Mouse (Mus musculus): ENCODE data around the gene Eef1akmt3. TPM values are rescaled to one million over a fixed set of nuclear protein-coding genes. Genes with fewer than 3 reads are reported as not detected.
"Not testable (repeated sequence)": the region's sequence is repeated elsewhere in the genome, so short reads cannot be mapped to it uniquely, and the experiment has no call there.

The Eef1akmt3 gene
- total RNA-seq (2021): under 1 TPM in 1 of 2 experiments, not detected in 1; 0.15 TPM
- long read RNA-seq, experiment 1: 0 reads
- long read RNA-seq, experiment 2, partial matches to known transcripts: 0 of 1 reads
- long read RNA-seq, experiment 2, other reads (novel, unspliced or antisense): 1 of 1 reads

GRCm38 (mm10) chr10:127041274-127041766 lies at the start of gene Eef1akmt3, which contains the start of gene Mettl1:
Gene Eef1akmt3 (minus strand): TSS chr10:127041513.
Gene Mettl1 (plus strand): TSS chr10:127041414.
- peak in 1 of 2 experiments; percentile 29 for DNase-seq

DNA sequence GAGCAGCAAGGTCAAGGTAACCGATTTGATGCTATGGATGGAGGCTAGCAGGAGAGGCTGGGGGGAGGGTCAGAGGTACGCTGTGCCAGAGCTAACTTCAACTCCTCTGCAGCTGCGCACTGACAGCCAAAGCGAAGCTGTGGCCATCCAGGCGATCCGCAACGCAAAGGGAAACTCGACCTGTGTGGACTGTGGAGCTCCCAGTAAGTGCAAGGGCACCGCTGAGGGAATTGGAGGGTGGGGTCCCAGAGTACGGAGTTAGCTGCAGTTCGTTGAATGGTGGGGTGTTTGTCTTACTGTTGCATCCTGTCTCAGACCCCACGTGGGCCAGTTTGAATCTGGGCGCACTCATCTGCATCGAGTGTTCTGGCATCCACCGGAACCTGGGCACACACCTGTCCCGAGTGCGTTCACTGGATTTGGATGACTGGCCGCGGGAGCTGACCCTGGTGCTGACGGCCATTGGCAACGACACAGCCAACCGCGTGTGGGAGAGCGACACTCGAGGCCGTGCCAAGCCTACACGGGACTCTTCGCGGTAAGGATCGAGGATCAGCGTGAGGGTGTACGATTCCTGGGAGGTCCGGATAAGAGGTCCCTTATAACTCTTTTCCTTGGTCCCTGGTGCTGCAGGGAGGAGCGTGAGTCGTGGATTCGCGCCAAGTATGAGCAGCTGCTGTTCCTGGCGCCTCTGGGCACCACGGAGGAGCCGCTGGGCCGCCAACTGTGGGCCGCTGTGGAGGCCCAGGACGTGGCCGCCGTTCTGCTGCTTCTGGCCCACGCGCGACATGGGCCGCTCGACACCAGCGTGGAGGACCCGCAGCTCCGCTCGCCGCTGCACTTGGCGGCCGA lies 49.5 kb upstream of the Eef1akmt3 start:
- DNase-seq: peak; percentile 39 to 68

DNA sequence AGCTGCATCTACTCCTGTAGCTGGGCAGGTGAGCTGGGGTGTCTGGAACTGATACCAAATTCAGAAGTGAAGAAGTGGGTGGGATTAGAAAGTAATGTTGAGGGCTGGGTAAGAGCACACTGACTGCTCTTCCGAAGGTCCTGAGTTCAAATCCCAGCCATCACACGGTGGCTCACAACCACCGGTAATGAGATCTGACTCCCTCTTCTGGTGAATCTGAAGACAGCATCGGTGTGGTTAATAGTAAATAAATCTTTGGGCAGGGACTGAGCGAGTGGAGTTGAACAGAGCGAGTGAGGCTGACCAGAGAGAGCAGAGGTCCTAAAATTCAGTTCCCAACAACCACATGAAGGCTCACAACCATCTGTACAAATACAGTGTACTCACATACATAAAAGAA lies 44.3 kb upstream of the Eef1akmt3 start:
- DNase-seq: no peak

DNA sequence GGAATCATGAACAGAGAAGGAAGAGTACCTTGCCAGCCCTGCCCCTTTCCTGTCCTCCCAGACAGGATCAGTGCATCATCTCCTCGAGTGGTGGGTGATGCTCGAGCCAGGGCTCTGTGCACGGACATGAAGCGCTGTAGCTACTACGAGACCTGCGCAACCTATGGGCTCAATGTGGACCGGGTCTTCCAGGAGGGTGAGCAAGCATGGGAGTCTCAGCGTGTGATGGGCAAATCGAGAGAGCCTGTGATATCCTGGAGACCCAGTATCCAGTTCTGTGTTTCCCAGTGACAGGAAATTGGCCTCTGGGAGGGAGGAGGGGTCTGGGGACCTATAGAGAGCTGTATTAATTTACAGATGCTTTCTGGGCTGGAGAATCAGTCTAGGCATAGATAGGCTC lies 43.7 kb upstream of the Eef1akmt3 start:
- no peak for DNase-seq

DNA sequence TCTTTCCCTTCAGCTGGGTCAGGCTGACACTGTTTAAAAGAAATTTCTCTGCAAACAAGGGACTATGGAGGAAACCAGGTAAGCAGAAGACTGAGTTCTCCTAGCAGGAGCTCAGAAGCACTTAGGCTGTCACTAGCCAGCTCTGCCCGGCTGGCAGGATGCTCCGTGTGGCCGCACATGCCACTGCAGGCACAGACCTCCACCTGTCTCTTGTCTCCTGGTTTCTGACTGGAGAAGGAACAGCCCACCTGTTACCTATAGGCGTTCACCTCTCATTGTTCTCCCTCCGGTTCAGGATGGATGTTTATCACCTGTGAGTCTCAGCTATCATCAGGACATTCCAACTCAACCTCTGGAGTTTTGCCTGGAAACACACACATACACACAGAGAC lies 42.6 kb upstream of the Eef1akmt3 start:
- no peak for DNase-seq

DNA sequence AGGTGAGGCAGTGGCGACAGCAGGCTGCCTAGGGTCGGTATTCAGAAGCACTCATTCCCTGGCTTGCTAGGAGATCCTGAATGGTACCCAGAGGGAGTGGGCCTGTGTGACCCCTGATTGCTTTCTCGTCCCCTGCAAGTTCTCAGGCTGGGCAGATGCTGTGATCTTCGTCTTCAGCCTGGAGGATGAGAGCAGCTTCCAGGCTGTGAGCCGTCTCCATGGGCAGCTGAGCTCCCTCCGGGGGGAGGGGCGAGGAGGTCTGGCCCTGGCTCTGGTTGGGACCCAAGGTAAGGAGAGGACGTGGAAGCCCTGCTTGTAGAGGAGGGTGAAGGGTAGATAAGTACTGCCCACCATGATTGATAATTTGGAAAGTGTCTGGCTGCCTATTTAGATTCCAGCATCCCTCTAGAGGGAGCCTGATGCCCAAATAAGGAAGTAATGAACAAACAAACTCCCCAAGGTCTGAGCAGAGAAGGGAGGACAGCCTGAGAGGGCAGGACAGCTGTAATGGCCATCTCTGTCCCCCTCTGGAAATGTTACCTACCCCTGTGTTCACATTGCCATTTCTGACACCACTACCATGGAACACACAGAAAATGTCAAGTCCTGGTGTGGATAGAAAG lies 42.1 kb upstream of the Eef1akmt3 start:
- DNase-seq: no peak

GRCm38 (mm10) chr10:127081996-127082620 lies 40.8 kb upstream of the Eef1akmt3 start:
- no peak for DNase-seq

- DNase-seq: peak; percentile 67 to 79
These were observed 39.8 kb upstream of the Eef1akmt3 start for GRCm38 (mm10) chr10:127080901-127081780.

DNA sequence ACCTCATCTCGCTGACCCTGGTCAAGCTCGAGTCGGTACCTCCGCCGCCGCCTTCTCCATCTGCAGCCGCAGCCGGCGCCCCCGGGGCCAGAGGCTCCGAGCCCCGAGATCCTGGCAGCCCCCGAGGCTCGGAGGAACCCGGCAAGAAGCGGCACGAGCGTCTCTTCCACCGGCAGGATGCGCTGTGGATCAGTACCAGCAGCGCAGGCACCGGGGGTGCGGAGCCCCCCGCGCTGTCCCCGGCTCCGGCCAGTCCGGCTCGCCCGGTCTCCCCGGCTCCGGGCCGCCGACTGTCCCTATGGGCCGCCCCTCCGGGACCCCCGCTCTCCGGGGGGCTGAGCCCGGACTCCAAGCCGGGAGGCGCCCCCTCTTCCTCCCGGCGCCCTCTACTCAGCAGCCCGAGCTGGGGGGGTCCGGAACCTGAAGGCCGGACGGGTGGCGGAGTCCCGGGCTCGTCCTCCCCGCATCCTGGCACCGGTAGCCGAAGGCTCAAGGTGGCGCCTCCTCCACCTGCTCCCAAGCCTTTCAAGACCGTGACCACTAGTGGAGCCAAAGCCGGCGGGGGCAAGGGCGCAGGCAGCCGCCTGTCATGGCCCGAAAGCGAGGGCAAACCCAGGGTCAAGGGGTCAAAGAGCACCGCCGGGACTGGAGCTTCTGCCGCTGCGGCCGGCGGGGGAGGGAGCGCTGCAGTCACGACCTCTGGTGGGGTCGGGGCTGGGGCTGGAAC lies 38.5 kb upstream of the Eef1akmt3 start:
- DNase-seq: no peak

DNA sequence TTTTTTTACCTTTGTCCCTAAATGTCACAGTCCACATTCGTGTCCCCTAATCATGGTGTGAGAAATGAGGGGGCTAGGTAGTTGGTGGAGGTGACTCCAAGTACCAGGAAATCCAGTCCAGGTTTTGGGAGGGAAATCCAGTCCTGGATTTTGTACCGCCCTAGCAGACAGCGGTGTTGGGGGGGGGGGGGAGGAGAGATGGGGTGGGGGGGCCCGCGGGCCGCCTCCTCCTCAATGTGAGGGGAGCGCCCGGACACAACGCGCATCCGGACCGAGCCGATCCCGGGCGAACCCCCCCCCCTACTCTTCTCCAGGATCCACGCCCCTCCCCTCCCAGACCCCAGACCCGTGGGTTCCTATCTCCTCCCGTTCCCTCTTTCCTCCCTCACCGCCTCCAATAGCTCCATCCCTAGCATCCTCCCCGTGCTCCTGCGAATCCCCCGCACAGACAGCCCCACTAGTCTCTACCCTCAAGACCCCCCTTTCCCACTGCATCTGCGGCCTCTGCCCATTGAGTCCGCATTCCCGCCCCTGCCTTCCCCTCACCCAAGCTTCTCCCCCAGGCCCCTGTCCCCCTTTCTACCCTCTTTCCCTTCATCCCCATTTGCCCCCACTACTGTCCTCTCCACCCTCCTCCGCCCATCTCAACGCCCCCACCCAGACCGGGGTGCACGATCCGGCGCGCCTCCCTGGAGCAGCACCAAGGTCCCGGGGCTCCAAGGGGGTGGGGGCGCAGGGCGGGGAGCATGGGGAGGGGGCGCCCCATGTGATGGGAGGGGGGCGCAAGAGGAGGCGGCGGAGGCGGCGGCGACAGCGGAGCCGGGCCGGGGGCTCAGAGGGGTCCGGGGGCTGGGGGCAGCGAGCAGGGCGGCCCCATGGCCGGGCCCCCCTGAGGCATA lies 37.6 kb upstream of the Eef1akmt3 start:
- peak in 1 of 2 experiments; percentile 65 for DNase-seq

DNA sequence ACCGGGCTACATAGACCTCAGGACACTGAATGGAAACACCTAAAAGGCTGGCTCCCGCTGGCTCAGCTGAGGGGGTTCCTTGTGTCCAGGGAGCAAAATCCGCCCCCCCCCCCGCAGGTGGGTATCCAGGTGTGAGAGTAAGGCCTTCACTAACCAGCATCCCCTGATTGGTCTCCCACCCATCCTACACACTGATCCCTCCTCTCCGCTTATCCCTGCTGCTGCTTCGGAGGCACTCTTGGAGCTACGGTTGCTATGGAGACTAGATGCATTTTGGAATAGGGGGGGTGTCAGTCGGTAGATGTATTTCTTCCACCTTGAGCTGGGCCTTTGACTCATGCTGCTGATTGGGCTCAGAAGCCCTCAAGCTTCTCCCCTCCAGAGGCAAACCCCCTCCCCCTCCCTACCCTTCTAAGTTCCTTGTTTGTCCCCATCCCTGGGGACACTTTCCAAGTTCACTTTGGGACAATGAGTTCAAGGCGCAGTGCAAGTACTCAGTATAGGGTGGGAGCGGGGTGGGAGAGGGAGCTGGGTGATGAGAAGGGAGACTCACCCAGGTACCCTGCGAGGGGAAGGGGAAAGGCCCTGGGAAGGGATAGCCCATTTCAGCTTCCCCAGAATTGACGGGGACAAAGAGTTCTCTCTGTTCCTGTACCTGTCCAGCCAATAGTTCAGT lies 36.8 kb upstream of the Eef1akmt3 start:
- no peak for DNase-seq

- DNase-seq: no peak
These were observed 36.2 kb upstream of the Eef1akmt3 start for GRCm38 (mm10) chr10:127077515-127077914.

- no peak for DNase-seq
These were observed 34.8 kb upstream of the Eef1akmt3 start for GRCm38 (mm10) chr10:127076082-127076481.

DNA sequence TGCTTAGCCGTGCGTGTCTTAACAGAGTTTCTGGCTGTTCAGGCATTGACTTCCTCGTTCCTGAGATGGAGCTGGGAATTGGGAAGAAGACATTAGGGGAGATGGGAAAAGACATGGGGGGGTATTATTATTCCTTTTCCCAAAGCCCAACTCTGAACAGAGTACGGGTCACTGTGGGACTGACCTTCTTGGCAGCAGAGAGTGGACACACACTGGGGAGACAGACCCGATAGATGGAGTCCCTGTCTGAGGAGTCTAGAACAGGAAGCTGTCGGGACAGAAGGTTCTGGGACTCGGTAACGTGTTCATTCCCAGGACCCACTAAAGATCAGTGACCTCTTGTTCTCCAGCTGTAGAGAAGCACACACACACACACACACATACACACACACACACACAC lies 34.3 kb upstream of the Eef1akmt3 start:
- peak in 1 of 2 experiments; percentile 55 for DNase-seq

- no peak for DNase-seq
These were observed 33.8 kb upstream of the Eef1akmt3 start, which contains the start of gene Agap2 for GRCm38 (mm10) chr10:127075080-127075479. Gene Agap2 (plus strand): TSS chr10:127075284.

DNA sequence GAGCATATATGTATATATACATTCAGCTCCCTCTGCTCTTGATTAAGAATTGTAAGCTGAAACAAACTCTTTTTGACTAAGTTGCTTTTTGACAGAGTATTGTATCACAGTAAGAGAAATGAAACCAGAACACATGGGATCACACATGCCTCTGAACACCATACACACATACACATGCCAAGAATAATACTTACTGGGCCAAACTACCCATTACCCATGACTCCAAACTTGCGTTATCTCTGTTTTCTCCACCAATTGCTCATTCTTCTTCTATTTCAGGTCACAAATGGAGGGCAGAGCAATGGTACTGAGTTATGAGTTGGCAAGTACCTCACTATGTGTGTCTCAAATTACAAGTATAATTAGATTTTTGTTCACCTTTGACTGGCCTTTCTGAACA lies 32.7 kb upstream of the Eef1akmt3 start:
- DNase-seq: no peak

GRCm38 (mm10) chr10:127072969-127073368 lies 31.7 kb upstream of the Eef1akmt3 start:
- not testable (repeated sequence) for DNase-seq

DNA sequence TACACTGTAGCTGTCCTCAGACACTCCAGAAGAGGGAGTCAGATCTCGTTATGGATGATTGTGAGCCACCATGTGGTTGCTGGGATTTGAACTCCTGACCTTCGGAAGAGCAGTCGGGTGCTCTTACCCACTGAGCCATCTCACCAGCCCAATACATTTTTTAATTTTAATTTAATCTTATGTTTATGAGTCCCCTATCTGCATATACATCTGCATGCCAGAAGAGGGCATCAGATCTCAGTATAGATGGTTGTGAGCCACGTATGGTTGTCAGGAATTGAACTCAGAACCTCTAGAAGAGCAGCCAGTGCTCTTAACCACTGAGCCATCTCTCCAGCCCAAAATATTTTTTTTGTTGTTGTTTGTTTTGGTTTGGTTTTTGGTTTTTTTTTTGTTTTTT lies 31.0 kb upstream of the Eef1akmt3 start:
- DNase-seq: not testable (repeated sequence)

GRCm38 (mm10) chr10:127071203-127071602 lies 29.9 kb upstream of the Eef1akmt3 start:
- no peak for DNase-seq
